Mouse (Mus musculus): Measurements from ENCODE around the gene Dnajc13.

The Dnajc13 gene

GRCm38 (mm10) chr9:104182328-104182727, 80.4 kb downstream of the Dnajc13 start:
- no peak for DNase-seq (ENCODE audit: low read depth)

GRCm38 (mm10) chr9:104181626-104182025, 81.1 kb downstream of the Dnajc13 start:
- no peak for DNase-seq (ENCODE audit: low read depth)

DNA sequence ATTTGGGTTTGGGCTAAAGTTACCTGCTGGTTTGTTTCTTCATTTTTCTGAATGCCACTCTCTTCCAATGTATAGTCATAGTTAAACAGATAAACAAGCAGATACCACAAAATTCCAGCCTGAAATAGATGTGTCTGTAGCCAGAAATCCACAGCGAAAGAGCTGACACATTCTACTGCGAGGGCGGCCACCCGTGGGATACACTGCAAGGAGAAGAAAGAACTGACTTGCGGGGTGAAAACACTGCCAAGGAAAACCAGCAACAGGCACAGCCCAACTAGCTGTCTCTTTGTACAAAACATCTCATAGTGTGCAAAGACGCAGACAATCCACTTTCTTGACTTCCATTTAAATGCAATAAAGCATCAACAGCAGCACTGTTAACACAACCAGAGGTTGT, 82.7 kb downstream of the Dnajc13 start:
- DNase-seq (ENCODE audit: low read depth), result no peak

- DNase-seq (ENCODE audit: low read depth), result no peak
These were observed 90.4 kb downstream of the Dnajc13 start for GRCm38 (mm10) chr9:104172342-104172741.

DNA sequence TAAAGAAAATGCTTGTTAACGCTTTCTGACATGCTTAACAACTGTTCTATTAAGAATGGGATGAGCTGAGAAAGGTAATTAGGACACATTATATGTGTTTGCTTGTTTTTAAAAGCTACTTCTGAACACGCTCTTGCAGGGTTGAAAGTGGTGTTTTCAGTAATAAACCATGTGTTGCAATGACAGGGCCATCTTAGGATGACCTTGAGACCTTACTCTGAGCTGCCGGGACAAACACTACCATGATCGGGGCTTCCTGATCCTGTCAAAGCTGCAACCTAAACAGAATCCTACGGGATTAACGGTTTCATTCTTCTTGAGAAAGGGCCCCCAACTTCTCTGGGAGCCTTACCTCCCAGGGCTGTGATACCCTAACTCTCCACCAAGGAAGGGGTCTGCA, 91.1 kb downstream of the Dnajc13 start:
- DNase-seq (ENCODE audit: low read depth), result no peak

GRCm38 (mm10) chr9:104169986-104170385, 92.7 kb downstream of the Dnajc13 start:
- DNase-seq (ENCODE audit: low read depth), result no peak

DNA sequence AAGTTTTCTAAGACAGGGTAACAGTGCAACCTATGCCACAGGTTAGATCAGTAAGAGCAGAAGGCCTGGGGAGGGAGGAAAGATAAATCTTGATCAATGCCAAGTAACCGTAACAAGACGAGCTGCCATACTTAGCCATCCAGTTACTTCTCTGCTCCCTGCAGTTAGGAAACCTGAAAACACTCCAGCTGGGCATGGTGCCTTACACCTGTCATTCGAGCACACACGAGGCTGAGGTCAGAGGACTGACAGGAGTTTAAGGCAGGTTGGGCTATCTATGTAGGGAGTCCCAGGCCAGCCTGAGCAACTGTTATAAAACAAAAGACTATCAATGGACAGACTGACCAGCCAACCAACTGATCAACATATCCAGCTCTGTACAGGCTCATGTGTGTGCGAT, 96.8 kb downstream of the Dnajc13 start:
- DNase-seq (ENCODE audit: low read depth), result no peak

- DNase-seq (ENCODE audit: low read depth), result no peak
These were observed 98.5 kb downstream of the Dnajc13 start for GRCm38 (mm10) chr9:104164194-104164593.

DNA sequence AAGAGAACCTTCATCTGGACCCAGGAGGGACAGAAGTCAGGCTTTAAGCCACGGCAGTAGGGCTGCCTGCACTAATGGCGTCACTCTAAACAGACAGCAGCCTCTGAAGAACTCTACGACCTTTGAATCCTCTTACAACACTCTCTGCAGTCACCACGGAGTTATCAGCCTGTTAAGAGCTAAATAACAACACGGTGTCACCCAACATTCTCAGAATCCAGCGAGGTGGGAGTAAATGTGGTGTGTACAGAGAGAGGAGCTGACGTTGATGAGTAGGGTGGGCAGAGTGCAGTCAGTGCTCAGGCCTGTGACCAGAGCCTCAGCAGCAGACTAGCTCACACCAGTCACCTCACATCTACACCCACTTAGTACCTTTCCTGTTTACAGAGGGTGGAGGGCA, 101.6 kb downstream of the Dnajc13 start:
- DNase-seq (ENCODE audit: low read depth), result no peak

DNA sequence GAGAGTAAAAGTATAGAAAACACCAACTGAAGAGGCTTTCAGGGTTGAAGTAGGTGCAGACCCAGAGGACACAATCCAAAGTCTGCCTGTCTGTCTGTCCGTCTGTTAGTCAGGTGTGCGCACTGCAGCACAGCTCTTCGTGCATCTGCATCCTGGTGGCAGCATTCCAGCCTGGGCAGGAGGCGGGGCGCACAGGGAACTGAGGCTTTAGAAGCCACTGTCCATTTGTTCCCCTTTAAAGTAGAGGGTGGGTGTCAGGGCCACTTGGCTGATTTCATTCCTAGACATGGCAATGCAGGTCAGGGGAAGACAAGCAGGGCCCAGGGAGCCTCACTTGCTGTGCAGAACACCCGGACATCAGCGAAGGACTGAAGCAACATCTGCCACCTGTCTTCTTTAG, 105.4 kb downstream of the Dnajc13 start:
- DNase-seq (ENCODE audit: low read depth), result no peak

- DNase-seq (ENCODE audit: low read depth), result no peak
These were observed 106.2 kb downstream of the Dnajc13 start for GRCm38 (mm10) chr9:104156506-104156905.

- no peak for DNase-seq (ENCODE audit: low read depth)
These were observed 107.5 kb downstream of the Dnajc13 start for GRCm38 (mm10) chr9:104155100-104155715.

DNA sequence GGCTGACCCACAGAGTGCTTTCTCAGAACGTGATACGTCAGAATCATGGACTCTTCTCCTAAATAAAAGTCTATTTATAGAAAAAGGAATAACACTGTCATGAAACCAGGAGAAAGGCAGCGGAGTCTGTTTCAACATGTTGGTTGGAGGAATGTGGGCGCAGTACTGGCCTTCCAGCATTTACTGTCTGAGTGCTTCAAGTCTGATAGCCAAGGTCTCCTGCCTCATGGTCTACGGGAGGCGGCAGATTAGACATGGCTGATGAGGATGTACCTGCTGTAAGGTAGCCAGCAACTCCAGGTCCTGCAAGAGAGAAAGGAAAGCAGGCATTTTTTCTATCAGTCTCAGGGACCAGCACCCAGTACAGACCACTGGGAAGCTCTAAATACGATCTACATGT, 110.6 kb downstream of the Dnajc13 start:
- no peak for DNase-seq (ENCODE audit: low read depth)

DNA sequence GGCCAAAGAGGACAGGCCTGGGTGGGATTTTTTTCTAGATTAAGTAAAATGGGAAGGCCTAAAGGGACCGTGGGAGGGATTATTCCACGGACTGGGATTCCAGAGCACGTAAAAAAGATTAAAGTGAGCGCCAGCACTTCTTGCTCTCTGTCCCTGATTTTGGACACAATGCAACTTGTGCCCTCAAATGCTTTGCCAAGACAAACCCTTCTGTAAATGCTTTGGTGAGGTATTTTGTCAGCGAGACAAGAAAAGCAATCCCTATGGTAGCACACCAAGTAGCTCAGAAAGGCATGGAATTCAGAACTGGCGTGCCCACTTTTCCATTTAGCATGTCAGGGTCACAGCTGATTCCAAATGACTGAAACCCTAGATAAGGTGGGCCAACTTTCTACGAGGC, 113.8 kb downstream of the Dnajc13 start:
- no peak for DNase-seq (ENCODE audit: low read depth)

- no peak for DNase-seq (ENCODE audit: low read depth)
These were observed 116.0 kb downstream of the Dnajc13 start for GRCm38 (mm10) chr9:104146683-104147082.

GRCm38 (mm10) chr9:104144314-104144996, 118.3 kb downstream of the Dnajc13 start:
- DNase-seq (ENCODE audit: low read depth), result peak; percentile 11

DNA sequence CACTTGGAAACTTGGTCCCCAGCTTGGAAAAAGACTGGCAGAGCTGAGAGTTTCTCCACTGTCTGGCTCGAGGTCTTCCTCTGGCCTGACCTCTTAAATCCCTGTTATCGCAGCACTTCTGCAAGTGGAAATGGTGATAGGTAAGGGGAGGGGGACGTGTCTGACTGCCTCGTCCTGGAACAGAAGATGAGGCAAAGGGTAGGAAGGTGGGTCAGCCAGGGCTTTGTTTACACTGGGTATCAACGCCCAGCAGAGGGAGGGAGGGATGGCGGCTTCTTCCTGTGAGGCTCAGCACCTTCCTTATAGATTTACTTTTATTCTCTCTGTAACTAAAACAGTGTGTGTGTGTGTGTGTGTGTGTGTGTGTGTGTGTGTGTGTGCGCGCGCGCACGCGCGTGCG, 119.9 kb downstream of the Dnajc13 start:
- no peak for DNase-seq (ENCODE audit: low read depth)

- DNase-seq (ENCODE audit: low read depth), result no peak
These were observed 122.4 kb downstream of the Dnajc13 start for GRCm38 (mm10) chr9:104140351-104140750.

DNA sequence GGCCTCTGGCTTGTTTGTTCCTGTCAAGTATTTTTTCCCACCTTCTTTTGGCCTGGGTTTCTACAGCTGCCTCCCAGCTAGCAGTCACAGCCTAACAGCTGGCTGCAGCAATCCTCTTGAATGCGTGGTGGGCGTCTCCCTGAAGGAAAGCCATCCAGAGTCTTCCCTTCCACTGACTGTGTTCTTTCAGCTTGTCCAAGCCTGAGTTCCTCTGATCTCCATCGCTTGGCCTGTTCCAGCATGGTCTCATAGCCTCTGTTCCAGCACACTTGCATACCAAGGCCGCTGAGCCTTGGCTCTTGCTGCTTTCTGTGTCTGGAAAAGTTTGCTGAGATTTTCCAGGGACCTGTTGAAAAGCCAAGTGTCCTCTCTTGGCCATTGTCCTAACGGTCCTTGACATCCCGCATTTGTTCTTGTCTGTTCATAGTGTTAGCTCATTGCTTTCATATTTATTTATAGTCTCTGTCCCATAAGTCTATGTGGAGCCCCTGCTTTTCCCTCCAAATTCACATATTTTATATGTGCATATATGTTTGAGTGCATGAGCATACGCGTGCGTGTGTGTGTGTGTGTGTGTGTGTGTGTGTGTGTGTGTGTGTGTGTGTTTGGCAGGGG, 132.5 kb downstream of the Dnajc13 start:
- DNase-seq (ENCODE audit: low read depth), result no peak

DNA sequence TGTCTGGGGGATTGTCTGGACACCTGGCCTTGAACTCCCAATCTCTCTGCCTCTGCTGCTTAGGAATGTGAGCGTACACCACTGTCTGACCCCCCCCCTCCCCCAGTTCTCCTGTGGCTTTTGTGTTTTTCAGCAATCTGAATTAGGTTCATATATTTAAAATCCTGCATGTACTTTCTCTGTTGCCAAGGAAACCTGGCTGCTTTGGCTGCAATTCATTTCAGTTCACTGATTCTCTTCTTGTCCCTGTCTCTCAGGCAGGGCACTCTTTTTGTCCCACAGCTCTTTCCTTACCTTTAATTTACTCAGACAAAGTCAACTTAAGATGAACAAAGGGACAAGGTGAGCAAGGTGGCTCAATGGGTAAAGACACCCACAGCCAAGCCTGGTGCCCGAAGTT, 134.6 kb downstream of the Dnajc13 start:
- DNase-seq (ENCODE audit: low read depth), result no peak

- DNase-seq (ENCODE audit: low read depth), result no peak
These were observed 135.9 kb downstream of the Dnajc13 start, which contains the start of gene Ackr4 for GRCm38 (mm10) chr9:104126833-104127232. TSS of gene Ackr4 (minus strand) at chr9:104126933.

DNA sequence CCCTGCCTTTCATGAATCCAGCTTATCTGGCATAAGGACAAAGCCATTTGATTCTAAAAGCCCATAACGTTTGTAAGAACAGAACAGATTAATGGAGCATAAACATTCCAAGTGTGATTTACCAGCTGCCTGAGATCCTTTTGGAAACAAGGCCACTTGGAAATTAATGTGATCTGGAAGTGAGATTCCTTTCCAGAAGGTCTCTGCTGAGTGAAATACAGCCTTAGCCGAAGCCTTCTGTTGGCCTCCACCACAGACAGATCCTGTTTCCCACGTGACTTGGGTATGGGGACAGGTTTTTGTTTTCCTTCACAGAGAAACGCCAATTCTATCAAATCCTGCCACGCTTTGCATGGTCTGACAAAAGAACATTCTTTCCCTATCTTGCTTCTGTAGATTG, 139.1 kb downstream of the Dnajc13 start:
- DNase-seq (ENCODE audit: low read depth), result no peak

- DNase-seq (ENCODE audit: low read depth), result peak; percentile 32
These were observed 139.6 kb downstream of the Dnajc13 start for GRCm38 (mm10) chr9:104123101-104123500.

DNA sequence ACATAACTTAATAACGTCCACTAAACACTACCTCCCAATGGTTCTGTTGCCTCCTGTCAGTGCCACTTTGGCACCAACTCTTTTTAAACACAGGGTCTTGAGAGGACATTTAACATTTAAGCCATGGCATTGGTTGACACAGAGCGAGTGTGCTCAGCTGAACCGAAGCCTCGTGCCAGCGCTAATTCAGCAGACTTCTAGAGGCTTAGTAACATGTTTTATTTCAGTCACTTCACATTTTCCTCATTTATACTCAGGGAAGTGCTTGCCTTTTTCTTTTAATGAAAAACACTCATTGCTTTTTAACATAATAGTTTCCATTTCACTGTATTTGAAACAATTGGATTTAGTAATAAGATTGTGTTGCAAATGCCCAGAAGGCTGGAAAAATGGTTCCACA, 153.6 kb downstream of the Dnajc13 start:
- DNase-seq (ENCODE audit: low read depth), result no peak
